Mouse (Mus musculus): ENCODE results near the gene Jpt1.

GRCm38 (mm10) chr11:115515021-115515420 lies 834 bp upstream of the Jpt1 start:
- TF ChIP-seq CTCF (IDR thresholded peaks at IDR 0.05; ENCODE audit: extremely low read depth, insufficient read length, insufficient replicate concordance, low read depth, low read length) (no peak), POLR2A (IDR thresholded peaks at IDR 0.05; ENCODE audit: low read depth, low read length) (no peak)

Data from small intestine, adult 2 months (tissue).